Mouse (Mus musculus) lung, adult 2 months (tissue): ENCODE data around the gene Il27.

ENCODE experiments used
- CTCF ChIP-seq: fragments of 200-500 bp; IDR thresholded peaks from 2 replicates; pipeline ENCODE4 v1.5.1; 2011; ENCODE audit warnings: mild to moderate bottlenecking, low read length, control low read depth; ENCODE audit not compliant: insufficient read depth
- POLR2A ChIP-seq: fragments of 200-500 bp; IDR thresholded peaks from 2 replicates; pipeline ENCODE4 v1.6.1; 2011; ENCODE audit warnings: low read depth, mild to moderate bottlenecking, control low read depth, low read length, borderline replicate concordance; ENCODE audit errors: extremely low read depth

DNA sequence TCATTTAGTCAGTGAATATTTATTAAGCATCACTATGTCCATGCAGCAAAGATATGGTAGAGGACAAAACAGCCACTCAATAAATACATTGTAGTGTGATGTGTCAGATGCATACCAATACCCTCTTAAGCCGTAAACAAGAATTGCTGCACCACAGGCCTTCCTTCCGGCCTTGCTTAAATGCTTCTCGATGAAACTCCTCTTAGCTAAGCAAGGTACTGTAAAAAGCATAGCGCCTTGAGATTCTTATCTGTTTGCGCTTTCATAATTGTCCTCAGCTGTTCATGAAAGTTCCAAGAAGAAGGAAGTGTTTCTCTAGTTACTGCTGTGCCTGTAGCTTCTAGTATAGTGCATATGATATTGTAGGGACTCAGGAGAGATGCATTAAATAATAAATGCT, 11.9 kb upstream of the Il27 start:
- TF ChIP-seq POLR2A (no peak), CTCF (no peak)
